Comparison of ENCODE assay signal across 9 mouse cellular contexts in the genomic region with DNA sequence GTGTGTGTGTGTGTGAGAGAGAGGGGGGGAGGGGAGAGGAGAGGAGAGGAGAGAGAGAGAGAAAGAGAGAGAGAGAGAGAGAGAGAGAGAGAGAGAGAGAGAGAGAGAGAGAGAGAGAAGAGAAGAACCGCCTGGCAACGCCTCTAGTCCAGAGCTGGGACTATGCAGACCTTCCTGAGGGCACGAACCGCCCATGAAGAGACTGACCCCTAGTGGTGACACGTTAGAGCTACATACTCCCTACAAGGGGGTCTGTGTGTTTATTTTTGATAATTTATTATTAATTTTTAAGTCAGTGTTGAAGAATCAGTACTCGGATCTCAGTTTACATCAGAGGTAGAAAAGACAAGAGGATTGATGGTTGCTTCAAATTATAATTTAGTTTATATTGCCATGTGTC.
DNase-seq lines count a peak whose midpoint lies in the region; ATAC-seq and TF ChIP-seq lines count a peak whose summit lies in the region.
"Had no signal": no experiment of that assay in that cellular context is flagged by ENCODE, and none has a peak within 500 bp of the region (broad histone marks: within the 10 kb centered on the region; RNA-seq: fewer than 3 reads in every experiment).

No protein-coding gene starts in this region.

- peak; percentile 23 for DNase-seq in kidney, adult 18-20 months
- no peak for DNase-seq in kidney, adult 11 months
- no peak for DNase-seq in Patski (ENCODE audit: low read depth, low spot score)
- peak; percentile 43 to 74 for DNase-seq in cerebellum, postnatal 25 days
- peak; percentile 63 for DNase-seq in heart, postnatal 4 days
- peak; percentile 50 for DNase-seq in limb, embryonic 11.5 days (ENCODE audit: low spot score)
- no peak for DNase-seq in frontal cortex, postnatal 36 days (ENCODE audit: low spot score in 2 of 2)

- CTCF ChIA-PET in Patski (lab: Charles Lee) = interaction anchor here (0.6 to 2.8 kb wide), 18 partner anchors 8 to 420 kb away, joined by 3 to 15 read pairs (median 4); no protein-coding TSS in a partner anchor

- no peak overlapping the region for H3K27ac ChIP-seq in limb, embryonic 11.5 days (replicated peaks; ENCODE audit: low read depth, low read length)
- no peak overlapping the region for H3K27ac ChIP-seq in midbrain, embryonic 16.5 days (ENCODE audit: low read length)
- H3K27ac ChIP-seq: macrophage had no signal

- peaks cover 2% of the 10 kb centered on the region; the same call in 1 of the 2 replicates for H3K36me3 ChIP-seq in limb, embryonic 11.5 days (ENCODE audit: control insufficient read depth, insufficient read depth, low read length)
- peaks cover 16% of the 10 kb centered on the region; the same call in 1 of the 2 replicates for H3K36me3 ChIP-seq in midbrain, embryonic 16.5 days (ENCODE audit: control insufficient read depth, insufficient read depth, low read length)

- TF ChIP-seq CTCF in Patski (IDR thresholded peaks at IDR 0.05) = peak; percentile 89

- in situ Hi-C loops in Patski (cut with MboI; ENCODE audit: low pct_unique_long_range_greater_than_20kb) = loop anchor here (10.0 kb wide), 1 partner anchor 180 kb away; no protein-coding TSS in a partner anchor

- no peak overlapping the region for H3K4me3 ChIP-seq in limb, embryonic 11.5 days (ENCODE audit: low read depth, low read length)
- no peak overlapping the region for H3K4me3 ChIP-seq in midbrain, embryonic 16.5 days (ENCODE audit: low read depth, low read length)

- no peak overlapping the region for H3K9ac ChIP-seq in limb, embryonic 11.5 days (ENCODE audit: low read length)
- no peak overlapping the region for H3K9ac ChIP-seq in midbrain, embryonic 16.5 days (ENCODE audit: low read depth, low read length)

- 13% methylated on average over 6 of the region's 6 CpGs for WGBS in limb, embryonic 11.5 days
- 5% methylated on average over 6 of the region's 6 CpGs for WGBS in midbrain, embryonic 16.5 days

- no peaks in the 10 kb centered on the region for H3K4me1 ChIP-seq in limb, embryonic 11.5 days (ENCODE audit: control insufficient read depth, insufficient read depth, low read length)
- H3K4me1 ChIP-seq in midbrain, embryonic 16.5 days (ENCODE audit: control insufficient read depth, insufficient read depth, low read length) = no peaks in the 10 kb centered on the region

- H3K4me2 ChIP-seq in limb, embryonic 11.5 days (ENCODE audit: low read depth, severe bottlenecking) = no peak overlapping the region
- no peak overlapping the region for H3K4me2 ChIP-seq in midbrain, embryonic 16.5 days (ENCODE audit: low read length)

- no peaks in the 10 kb centered on the region for H3K27me3 ChIP-seq in Patski
- H3K27me3 ChIP-seq in limb, embryonic 11.5 days (ENCODE audit: control insufficient read depth, insufficient read depth, low read length) = no peaks in the 10 kb centered on the region
- no peaks in the 10 kb centered on the region for H3K27me3 ChIP-seq in midbrain, embryonic 16.5 days (ENCODE audit: control insufficient read depth, insufficient read depth, low read depth, low read length)

- no peaks in the 10 kb centered on the region for H3K9me3 ChIP-seq in limb, embryonic 11.5 days (ENCODE audit: control insufficient read depth, low read length)
- no peaks in the 10 kb centered on the region for H3K9me3 ChIP-seq in midbrain, embryonic 16.5 days (replicated peaks; ENCODE audit: control insufficient read depth, low read length, poor library complexity, severe bottlenecking)

- POLR2A ChIA-PET in Patski (lab: Charles Lee) = interaction anchor here (0.7 kb wide), 1 partner anchor 24 kb away, joined by 8 read pairs; no protein-coding TSS in a partner anchor

- no peak for ATAC-seq in Patski
- no peak for ATAC-seq in limb, embryonic 11.5 days (ENCODE audit: insufficient number of reproducible peaks, low FRiP score, low TSS enrichment, low read depth)
- ATAC-seq in midbrain, embryonic 16.5 days = peak; percentile 61; the same call in 1 of the 2 replicates

Comparison
In these comparisons a context has a peak if more than half of its experiments do, and no peak if none do; other contexts are left out.
1. DNase-seq: peak in kidney, adult 18-20 months (single experiment), cerebellum, postnatal 25 days (2 of 2), heart, postnatal 4 days (single experiment) and limb, embryonic 11.5 days (single experiment); none in kidney, adult 11 months (single experiment), Patski (single experiment) and frontal cortex, postnatal 36 days (0 of 2).